Mouse (Mus musculus) activated CD4-positive, CD25-positive, alpha-beta regulatory T cell, adult 4 months (primary cell): ENCODE measurements around the gene Utp6. TPM values are rescaled to one million over a fixed set of nuclear protein-coding genes. Genes with fewer than 3 reads are reported as not detected.
"Not testable (repeated sequence)": the region's sequence is repeated elsewhere in the genome, so short reads cannot be mapped to it uniquely, and the experiment has no call there.

Experiments
- ATAC-seq: one replicate; pipeline ENCODE4 v1.8.0; 2017
- polyA plus RNA-seq, 2 experiments: library from polyadenylated mRNA; unstranded; fragments of 100-300 nt; shearing (Covaris generic); gene quantifications; one replicate each; pipeline ENCODE4 v1.2.1; 2017

Utp6 gene
- polyA plus RNA-seq: 10 to 100 TPM; 37.9 to 38.9 TPM

- ATAC-seq: peak; percentile 94
Measured at GRCm38 (mm10) chr11:79962125-79962876, at the start of gene Utp6. Gene Utp6, minus strand, starts transcription at chr11:79962390.

- ATAC-seq: no peak
Measured at GRCm38 (mm10) chr11:79994271-79994988, 32.2 kb upstream of the Utp6 start.

GRCm38 (mm10) chr11:79993356-79994270, 31.4 kb upstream of the Utp6 start:
- no peak for ATAC-seq

- ATAC-seq: peak; percentile 94
Measured at GRCm38 (mm10) chr11:79992592-79993355, 30.6 kb upstream of the Utp6 start, which contains the start of gene Suz12. Gene Suz12, plus strand, starts transcription at chr11:79993106.

GRCm38 (mm10) chr11:79992035-79992591, 29.9 kb upstream of the Utp6 start:
- ATAC-seq: no peak

- ATAC-seq: no peak
Measured at GRCm38 (mm10) chr11:79991600-79991999, 29.4 kb upstream of the Utp6 start.

GRCm38 (mm10) chr11:79990120-79990519, 27.9 kb upstream of the Utp6 start:
- no peak for ATAC-seq

- no peak for ATAC-seq
Measured at GRCm38 (mm10) chr11:79987896-79988295, 25.7 kb upstream of the Utp6 start.

GRCm38 (mm10) chr11:79986886-79987285, 24.7 kb upstream of the Utp6 start:
- ATAC-seq: no peak

- ATAC-seq: not testable (repeated sequence)
Measured at GRCm38 (mm10) chr11:79977747-79978146, 15.6 kb upstream of the Utp6 start.

GRCm38 (mm10) chr11:79977061-79977460, 14.9 kb upstream of the Utp6 start:
- not testable (repeated sequence) for ATAC-seq

- not testable (repeated sequence) for ATAC-seq
Measured at GRCm38 (mm10) chr11:79976645-79977044, 14.5 kb upstream of the Utp6 start.

- no peak for ATAC-seq
Measured at GRCm38 (mm10) chr11:79976222-79976621, 14.0 kb upstream of the Utp6 start.

- no peak for ATAC-seq
Measured at GRCm38 (mm10) chr11:79975377-79975776, 13.2 kb upstream of the Utp6 start.

GRCm38 (mm10) chr11:79973626-79974476, 11.7 kb upstream of the Utp6 start:
- no peak for ATAC-seq

GRCm38 (mm10) chr11:79973133-79973532, 10.9 kb upstream of the Utp6 start:
- ATAC-seq: no peak

- no peak for ATAC-seq
Measured at GRCm38 (mm10) chr11:79967752-79968151, 5.6 kb upstream of the Utp6 start.

- no peak for ATAC-seq
Measured at GRCm38 (mm10) chr11:79965896-79966295, 3.7 kb upstream of the Utp6 start.

GRCm38 (mm10) chr11:79963212-79963974, 1.2 kb upstream of the Utp6 start:
- ATAC-seq: no peak

- ATAC-seq: no peak
Measured at GRCm38 (mm10) chr11:79962877-79963183, 640 bp upstream of the Utp6 start.
